Mouse (Mus musculus) retina, postnatal 7 days (tissue): ENCODE results near the gene Onecut3.

Source experiments
- DNase-seq: peaks from one replicate; pipeline ENCODE4 v3.0.0-alpha.2; 2012; ENCODE audit warnings: low read depth, low spot score

Onecut3 gene

DNA sequence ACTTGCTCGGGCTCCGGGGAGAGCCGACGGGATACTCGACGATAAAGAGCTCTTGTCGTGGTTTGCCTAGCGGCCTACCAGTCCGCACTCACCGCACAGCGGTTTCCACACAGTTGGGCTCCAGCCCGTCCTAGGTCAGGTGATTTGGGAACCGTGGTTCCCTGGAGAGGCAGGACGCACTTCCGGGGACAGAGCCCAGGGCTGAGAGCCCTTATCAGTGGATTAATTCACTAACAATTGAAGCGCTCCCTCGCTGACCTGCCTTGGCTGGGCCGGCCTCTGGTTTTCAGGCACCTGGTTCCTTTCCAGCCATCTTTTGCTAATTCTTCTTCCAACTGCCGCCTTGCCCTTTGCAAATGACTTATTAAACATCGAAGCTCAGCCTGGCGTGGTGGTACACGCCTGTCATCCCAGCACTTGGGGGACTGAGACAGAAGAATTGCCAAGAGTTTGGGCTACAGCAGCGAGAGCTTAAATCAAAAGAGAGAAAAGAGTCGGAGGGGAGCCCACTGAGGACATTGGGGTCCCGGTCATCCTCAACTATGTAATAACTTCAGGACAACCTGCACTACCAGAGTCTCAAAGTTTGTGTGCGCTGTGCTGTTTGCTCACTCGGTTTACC lies 9.1 kb downstream of the Onecut3 start:
- DNase-seq: no peak

DNA sequence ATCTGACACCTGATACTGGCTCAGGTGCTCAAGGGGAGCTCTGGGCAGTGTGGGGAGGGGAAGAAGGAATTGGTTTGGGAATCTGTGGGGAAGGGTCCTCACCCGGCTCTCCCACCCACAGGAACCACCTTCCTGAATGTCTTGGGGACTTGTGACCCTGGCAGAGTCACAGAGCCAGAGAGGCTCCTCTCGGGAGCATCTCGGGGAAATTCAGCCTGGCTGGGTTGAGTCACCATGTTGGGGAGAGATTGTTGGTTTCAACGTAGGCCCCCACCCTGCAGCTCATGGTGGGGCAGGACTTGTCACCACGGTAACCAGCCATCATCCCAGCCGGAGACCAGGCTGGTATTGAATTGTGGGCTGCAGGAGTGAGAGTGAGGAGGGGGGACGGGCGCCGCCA lies 10.1 kb downstream of the Onecut3 start:
- no peak for DNase-seq

DNA sequence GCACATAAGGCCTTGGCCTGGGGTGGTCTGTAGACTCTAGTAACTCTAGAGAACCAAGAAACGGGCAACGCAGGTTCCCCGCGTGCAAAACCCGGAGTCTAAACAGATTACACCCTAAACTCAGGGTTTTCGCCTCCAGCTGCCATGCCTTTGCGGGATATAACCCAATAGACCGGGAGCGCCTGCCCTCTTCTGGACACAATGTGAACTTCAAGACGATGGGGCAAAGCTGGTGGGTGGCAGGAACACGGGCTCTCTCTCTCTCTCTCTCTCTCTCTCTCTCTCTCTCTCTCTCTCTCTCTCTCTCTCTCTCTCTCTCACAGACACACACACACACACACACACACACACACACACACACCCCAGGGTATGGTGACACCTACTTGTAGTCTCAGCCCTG lies 11.6 kb downstream of the Onecut3 start:
- DNase-seq: peak; percentile 78

DNA sequence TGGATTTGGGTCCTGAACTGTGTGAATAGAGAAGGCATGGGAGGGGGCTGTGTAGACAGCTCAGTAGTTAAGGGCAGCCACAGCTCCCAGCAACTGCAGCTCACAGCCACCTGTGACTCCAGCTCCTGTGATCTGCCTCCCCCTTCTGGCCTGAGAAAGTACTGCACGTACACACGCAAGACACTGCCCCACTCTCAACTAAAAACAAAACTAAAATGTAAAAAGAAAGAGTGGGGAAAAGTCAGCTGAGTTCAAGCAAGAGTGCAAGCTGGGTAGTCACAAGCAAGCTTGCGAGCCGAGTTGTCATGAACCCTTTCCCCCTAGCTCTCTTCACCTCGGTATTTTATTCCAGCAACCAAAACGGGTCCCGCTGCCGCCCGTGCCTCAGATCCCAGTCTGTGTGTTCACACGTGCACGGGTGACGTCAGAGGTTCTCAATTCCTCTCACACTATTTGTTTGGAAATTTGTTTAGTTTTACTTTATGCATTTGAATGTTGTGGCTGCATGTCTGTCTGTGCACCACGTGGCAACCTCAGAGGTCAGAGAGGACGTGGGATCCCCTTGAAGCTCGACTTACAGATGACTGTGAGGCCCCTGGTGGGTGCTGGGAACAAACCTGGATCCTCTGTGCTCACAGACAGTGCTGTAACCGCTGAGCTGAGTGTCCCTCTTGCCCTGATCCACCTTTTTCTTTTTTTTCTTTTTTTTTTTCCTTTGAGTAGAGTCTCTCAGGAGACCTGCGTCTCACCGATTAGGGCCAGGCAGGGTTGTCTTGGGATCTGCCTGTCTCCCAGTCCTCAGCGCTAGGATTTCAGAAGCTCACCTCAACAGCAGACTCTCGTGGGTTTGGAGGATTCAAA lies 15.0 kb downstream of the Onecut3 start:
- DNase-seq: peak; percentile 58

DNA sequence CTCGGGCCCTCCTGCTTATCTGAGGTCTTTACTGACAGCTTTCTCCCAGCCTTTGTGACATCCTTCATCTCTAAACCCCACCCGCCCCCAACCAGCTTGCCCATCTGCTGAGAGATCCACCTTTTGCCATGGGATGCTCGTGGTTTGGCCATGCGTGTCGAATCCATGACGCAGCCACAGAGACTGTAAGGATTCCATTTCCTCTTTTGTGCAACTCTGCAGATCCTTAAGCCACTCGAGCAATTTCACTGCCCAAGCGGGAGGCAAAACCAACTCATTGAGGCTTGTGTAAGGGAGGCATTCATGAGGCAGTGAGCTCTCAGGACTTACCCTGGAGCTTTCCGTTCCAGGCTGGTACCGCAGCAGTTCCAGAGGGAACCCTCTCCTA lies 15.6 kb downstream of the Onecut3 start:
- no peak for DNase-seq

DNA sequence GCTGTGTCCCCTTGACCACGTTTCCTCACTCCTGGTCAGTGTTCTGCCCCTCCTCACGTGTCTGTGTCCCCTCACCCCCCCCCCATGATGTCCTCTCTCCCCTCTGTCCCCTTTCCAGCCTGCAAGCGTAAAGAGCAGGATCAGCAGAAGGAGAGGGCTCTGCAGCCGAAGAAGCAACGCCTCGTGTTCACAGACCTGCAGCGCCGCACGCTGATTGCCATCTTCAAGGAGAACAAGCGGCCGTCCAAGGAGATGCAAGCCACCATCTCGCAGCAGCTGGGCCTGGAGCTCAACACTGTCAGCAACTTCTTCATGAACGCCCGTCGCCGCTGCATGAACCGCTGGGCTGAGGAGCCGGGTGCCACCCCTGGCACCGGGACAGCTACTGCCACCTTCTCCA lies 19.1 kb downstream of the Onecut3 start:
- no peak for DNase-seq

DNA sequence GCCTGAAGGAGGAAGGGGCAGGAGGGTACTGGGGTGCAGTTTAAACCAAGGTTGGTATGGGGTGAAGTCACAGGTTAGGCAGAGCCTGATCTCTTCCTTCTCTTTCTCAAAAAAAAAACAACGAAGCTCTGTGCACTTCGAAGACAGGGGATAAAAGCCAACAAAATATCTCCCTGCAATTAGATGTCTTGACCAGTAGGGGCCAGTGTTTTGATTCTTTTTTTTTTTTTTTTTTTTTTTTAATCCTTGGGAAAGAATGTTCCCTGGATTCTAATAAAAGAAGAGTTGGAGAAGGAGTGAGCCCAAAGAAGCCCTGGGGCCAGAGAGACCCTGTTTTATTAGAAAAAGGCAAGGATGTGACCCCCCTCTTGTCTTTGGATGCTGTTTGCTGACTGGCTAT lies 24.7 kb downstream of the Onecut3 start:
- DNase-seq: no peak

DNA sequence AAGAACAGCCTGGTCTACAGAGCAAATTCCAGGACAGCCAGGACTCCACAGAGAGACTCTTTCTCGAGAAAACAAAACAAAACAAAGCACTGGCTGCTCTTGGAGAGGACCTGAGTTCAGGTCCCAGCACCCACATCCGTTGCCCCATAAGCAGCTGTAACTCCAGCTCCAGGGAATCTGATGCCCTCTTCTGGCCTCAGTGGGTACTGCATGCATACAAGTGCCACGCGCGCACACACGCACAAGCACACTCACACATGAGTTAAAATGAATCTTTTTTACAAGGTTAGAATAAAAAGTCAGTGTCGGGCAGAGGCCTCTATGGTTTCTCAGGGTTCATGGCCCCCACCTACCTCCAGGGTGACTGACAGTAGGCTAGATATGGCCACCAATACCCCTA lies 28.7 kb downstream of the Onecut3 start:
- DNase-seq: no peak

DNA sequence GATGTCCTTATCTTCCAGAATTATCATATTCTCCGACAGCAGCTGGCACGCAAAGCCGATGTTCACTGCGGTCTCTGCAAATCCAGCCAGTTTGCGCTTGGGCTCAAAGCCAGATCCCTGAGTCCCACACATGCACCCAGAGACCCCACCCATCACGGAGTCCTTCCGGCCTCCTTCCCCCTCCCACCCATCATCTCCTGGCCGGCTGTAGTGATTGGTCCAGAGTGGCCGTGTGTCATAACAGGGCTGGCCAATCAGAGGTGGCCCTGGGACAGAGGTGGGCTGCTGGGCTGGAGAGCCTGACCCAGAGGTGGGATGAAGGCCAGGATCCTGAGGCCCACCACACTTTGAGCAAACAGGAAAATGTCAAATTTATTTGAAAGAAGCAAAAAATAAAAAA lies 31.5 kb downstream of the Onecut3 start:
- DNase-seq: peak; percentile 43

DNA sequence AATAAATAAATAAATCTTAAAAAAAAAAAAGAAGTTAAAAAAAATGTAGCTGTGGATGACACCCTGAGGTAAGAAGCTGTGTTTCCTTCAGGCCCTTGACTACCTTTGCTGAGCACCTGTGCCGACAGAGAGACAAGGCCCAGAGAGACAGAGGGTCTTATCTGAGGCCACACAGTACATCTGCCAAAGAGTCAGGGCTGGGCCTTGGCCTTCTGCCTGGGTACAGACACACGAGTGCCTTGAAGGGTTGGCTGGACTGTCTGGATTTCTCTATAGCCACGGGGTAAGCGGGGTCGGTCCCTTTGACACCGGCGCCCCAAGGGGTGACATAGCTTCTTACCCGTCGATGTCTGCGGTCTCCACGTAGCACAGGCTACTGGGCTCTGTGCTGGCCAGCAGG lies 38.1 kb downstream of the Onecut3 start:
- no peak for DNase-seq

DNA sequence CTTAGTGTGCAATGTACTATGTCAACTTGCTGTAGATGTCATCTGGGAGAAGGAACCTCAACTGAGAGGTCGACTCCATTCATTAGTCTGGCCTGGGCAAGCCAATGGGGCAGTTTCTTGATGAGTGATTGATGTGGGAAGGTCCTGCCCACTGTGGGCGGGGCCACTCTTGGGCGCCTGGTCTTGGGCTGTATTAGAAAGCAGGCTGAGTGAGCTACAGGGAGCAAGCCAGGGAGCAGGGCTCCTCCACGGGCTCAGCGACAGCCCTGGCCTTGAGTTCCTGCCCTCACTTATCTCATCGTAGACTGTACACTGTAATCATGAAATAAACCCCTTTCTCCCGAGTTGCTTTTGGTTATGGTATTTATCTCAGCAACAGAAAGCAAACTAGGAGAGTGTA lies 39.1 kb downstream of the Onecut3 start:
- DNase-seq: no peak

DNA sequence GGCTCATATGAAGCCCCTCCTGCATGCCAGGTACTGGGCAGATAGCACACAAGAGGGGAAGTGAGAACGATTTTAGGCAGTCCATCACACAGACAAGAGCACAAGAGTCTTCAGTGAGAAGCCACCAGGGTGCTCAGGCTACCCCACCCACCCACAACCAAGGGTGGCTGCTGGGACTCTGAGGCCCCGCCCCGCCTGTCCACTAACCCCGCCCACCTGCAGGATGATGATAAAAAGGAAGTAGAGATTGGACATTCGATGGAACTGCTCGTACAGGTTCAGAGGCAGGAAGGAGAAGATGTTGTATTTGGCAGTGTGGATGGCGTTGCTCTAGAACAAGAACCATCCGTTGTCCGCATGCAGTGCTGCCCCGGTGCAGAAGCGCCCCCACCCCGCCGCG lies 40.4 kb downstream of the Onecut3 start:
- DNase-seq: no peak

DNA sequence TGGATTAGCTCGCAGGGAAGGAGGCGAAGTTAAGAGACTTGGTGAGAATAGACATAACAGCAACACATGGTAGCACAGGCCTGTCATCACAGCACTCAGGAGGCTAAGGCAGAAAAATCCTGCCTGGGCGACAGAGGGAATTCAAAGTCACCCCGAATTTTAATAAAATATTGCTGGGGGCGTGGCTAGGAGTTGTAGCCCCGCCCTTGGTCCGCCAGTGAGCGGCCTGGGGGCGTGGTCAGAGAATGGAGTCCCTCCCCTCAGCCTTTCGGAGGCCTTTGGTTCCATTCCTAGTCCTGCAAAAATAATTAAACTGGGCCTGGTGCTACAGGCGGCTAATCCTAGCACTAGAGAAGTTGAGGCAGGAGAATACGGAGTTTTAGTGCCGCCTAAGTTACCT lies 41.1 kb downstream of the Onecut3 start:
- no peak for DNase-seq

DNA sequence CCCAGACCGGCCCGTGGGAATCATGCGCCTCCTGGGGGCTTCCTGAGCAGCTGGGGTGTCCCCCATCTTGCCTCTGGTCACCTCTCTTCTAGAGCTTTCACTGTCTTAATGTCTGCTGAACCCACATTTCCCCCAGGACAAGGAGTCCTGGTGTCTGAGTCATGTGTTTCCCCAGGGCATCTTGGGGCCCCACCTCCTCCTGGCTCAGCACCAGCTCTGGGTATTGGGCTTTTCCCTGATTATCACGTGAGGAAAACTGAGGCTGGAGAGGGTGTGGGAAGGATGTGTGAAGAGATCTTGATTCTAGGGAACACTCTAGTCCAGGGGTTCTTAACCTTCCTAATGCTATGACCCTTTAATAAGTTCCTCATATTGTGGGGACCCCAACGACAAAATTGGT lies 43.5 kb downstream of the Onecut3 start:
- no peak for DNase-seq

DNA sequence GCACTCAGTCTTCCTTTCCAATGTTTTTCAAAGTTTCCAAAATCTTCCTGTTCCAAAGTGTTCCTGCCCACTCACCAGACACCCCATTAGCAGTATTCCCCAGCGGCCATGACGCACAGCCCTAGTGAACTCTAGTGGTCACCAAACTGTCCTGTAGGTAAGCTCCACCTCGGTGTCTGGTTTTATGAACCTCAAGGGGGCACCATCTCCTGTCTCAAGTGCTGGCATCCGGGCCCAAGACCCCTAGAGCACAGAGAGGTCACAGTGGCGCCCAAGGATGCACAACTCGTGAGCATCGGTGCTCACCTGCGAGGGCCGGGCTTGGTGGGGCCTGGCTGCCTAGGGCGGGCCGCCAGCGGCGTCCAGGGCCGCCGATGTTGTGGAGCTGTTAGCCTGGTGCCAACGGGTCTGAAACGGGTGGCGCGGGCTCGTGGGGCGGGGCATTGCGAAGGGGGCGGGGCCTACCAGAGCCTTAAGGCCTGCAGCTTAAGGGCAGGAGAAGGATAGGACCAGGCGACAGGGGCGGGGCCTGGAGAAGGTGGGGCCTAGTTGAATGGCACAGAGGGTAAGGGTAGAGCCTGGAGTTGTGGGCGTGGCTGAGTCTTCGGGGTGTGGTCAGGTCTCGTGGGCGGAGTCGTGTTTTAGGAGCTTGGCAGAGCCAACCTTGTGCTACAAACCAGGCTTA lies 44.2 kb downstream of the Onecut3 start, which contains the start of gene Atp8b3:
Gene Atp8b3 (minus strand): TSS at position 415 of the 685 bp plus-strand sequence.
- peak; percentile 44 for DNase-seq

DNA sequence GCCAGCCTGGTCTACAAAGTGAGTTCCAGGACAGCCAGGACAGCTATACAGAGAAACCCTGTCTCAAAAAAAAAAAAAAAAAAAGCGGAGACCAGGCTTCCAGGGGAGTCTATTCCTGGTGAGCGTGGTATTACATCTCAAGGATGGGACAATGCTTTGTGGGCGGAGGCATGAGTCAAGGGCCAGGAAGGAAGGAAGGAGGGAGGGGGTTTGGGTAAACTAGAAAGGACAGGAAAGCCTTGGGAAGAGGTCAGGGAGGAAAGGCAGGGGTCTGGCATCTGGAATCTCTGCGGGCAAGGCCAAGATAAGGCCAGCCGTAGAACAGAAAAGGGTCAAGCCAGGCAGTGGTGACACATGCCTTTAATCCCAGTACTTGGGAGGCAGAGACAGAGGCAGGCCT lies 44.9 kb downstream of the Onecut3 start:
- DNase-seq: no peak

DNA sequence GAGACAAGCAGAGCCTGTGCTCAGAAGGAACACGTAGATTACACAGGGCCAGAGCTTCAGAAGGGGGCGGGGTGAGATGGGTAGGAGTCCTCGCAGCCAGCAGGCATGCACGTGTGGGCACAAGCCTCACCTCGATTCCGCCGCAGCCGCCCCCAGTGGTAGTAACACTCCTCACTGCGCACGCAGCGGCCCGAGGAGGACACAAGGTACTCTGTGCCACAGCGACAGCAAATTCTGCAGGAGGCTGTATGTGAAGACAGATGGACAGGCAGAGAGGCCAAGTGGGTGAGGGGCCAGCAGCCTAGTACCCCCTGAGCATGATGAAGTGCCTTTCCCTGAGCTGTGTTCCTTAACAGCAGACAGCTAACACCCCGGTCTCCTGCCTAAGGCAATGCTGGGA lies 49.2 kb downstream of the Onecut3 start:
- no peak for DNase-seq

DNA sequence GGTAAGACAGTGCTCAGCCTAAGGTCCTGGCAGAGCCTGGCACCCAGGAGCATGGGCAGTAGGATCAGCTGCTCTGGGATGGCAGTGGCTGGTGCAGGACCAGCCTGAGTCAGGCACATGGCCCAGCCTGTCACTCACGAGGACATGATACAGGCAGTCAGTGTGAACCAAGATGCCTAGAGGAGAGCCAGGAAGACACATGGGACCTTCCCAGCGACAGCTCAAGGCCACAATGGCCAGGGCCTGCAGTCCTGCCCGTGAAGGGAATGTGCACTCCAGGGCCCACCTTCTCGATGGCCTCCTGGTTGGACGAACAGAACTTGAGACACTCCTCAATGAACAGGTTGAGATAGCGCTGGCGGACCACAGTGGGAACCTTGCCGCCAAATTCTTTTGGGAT lies 51.0 kb downstream of the Onecut3 start:
- no peak for DNase-seq

DNA sequence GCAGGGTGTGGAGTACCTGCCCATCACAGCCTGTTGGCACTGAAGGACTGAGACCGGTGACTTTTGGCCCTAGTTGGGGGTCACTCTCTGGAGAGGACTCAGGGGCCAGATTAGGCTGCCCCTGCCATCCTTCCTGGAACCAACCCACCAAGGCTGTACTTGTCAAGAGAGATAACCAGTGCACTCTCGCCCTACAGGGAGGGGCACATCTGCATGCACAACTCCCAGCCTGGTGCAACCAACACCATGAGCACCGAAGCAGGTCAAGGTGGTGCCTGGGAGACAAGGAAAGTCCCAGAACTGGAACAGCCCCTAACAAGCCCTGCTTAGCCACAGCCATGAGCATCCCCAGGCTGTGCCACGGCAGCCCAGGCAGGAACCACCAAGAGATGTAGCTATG lies 52.3 kb downstream of the Onecut3 start:
- DNase-seq: no peak

DNA sequence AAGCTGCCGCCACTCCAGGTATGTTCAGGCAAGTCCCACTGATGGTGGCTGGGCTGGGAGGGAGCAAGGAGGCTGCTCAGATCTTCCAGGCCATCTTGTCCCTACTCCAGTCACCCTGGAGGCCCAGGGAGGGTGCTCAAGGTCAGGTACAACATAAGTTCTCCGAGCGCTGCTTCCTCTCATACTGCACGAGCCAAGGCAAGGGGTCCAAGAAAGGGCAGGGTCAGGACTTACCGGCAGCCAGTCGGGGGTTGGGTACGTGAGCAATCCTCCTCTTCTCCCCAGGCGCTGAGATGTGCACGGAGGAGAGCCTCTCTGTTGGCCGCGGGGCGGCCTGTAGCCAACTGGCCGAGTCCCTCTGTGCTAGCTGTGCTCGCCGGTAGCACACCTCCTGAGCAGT lies 52.9 kb downstream of the Onecut3 start:
- DNase-seq: no peak

DNA sequence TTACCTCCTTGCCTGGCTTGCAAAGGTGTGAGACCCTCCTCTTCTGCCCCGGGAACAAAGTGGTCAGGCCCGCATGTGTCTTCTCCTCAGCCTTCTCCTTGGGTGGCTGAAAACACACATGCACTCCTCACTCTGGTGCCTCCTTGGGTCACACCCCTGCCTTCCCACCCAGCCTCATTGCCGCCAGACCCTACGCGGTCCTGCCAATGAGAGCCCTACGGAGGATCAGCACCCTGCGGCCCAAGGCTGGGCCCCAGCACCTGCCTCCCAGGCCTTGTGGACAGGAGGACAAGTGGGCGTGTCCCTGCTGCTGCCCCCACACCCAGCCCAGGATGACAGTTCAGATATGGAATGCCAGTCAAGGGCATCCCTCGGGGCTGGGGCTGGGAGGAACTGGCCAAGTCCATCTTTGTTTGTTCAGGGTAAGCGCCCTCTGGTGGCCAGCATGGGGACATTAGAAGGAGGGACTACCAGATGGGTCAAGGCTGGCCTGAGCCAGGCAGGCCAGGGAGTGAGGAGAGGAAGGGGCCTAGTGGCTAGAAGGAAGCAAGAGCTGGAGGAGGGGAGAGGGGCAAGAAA lies 53.9 kb downstream of the Onecut3 start:
- peak; percentile 59 for DNase-seq

DNA sequence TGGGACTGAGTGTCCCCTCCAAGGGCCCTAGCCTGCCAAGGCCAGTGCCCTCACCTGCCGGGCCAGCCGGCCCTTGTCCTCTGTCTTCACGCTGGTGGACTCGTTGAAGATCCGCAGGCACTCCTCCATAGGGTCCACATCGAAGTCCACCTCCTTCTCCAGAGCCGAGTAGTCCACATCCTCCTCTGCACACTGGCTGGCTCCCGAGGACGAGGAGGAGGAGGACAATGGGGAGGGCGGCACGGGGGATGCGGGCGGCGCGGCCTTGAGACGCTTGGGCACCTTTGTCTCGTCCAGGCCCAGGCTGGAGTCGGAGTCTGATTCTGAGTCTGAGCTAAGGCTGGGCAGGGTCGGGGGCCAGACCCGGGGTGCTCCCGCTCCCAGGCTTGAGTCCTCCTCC lies 54.6 kb downstream of the Onecut3 start:
- no peak for DNase-seq
